Mouse (Mus musculus) heart, embryonic 11.5 days (tissue): Measurements from ENCODE around the gene Tcf25. TPM values are rescaled to one million over a fixed set of nuclear protein-coding genes. Genes with fewer than 3 reads are reported as not detected.

Source experiments
- ATAC-seq: fragments of 200-750 bp; cut with Nextera tagmentation; replicated peaks from 2 replicates; pipeline ENCODE4 v1.8.0; 2017; ENCODE audit warnings: moderate library complexity; ENCODE audit not compliant: insufficient number of reproducible peaks, low FRiP score, low TSS enrichment
- H3K27ac ChIP-seq: fragments of 300-500 bp; sonication (generic); 2 replicates; pipeline ENCODE4 v1.5.1; 2014; ENCODE audit warnings: mild to moderate bottlenecking, low read depth, low read length
- H3K27me3 ChIP-seq: fragments of 300-500 bp; sonication (generic); 2 replicates; pipeline ENCODE4 v1.6.1; 2014; ENCODE audit warnings: mild to moderate bottlenecking, low read length, mixed read lengths; ENCODE audit not compliant: control insufficient read depth, insufficient read depth
- H3K36me3 ChIP-seq: fragments of 300-500 bp; sonication (generic); 2 replicates; pipeline ENCODE4 v1.6.1; 2014; ENCODE audit warnings: mild to moderate bottlenecking, low read length, moderate library complexity, mixed read lengths; ENCODE audit not compliant: control insufficient read depth, insufficient read depth
- H3K4me1 ChIP-seq: fragments of 300-500 bp; sonication (generic); 2 replicates; pipeline ENCODE4 v1.6.1; 2014; ENCODE audit warnings: low read length; ENCODE audit not compliant: control insufficient read depth, insufficient read depth
- H3K4me2 ChIP-seq: fragments of 300-500 bp; sonication (generic); 2 replicates; pipeline ENCODE4 v1.6.1; 2014; ENCODE audit warnings: mild to moderate bottlenecking, moderate library complexity
- H3K4me3 ChIP-seq: fragments of 300-500 bp; sonication (generic); 2 replicates; pipeline ENCODE4 v1.5.1; 2014; ENCODE audit warnings: low read depth, low read length
- H3K9ac ChIP-seq: fragments of 300-500 bp; sonication (generic); 2 replicates; pipeline ENCODE4 v1.6.1; 2014; ENCODE audit warnings: mild to moderate bottlenecking, low read depth, low read length, moderate library complexity
- H3K9me3 ChIP-seq: fragments of 300-500 bp; sonication (generic); replicated peaks from 2 replicates; pipeline ENCODE4 v1.6.1; 2016; ENCODE audit warnings: low read length; ENCODE audit not compliant: control insufficient read depth
- WGBS: fragments of 180-500 bp; shearing (Covaris S2); extraction: QIAGEN DNeasy Blood & Tissue Kit; methylation state at CpG from one replicate; pipeline ENCODE4 v1.1.7; 2014; ENCODE audit not compliant: insufficient replicate concordance; 5-methylcytosine and 5-hydroxymethylcytosine counted together
- polyA plus RNA-seq: library from polyadenylated mRNA; unstranded; fragments of >200 nt; fragmentation: Nextera tagmentation; extraction: Ambion mirVana; gene quantifications from 2 replicates; pipeline ENCODE4 v1.2.1, GENCODE M21; 2014

Tcf25 gene
- polyA plus RNA-seq, 1 experiment from 2014 or later = 148 TPM

DNA sequence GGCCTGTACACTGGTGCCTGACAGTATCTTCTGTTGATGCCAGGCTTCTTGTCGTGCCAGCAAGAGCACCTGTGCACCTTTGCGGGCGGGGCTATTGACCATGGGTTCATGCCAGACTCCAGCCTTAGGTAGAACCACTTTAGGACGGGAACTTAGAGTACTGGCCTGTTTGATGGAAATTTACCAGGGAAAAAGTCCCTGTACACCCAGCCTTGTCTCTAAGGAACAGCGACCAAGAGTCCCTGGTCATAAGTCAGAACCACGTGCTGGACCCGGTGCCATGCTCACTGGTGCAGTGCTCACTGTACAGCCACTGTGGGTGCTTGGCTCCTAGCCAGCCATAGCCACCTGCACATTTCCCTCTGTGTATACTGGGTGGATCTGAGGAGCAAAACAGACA lies 15.5 kb downstream of the Tcf25 start:
- H3K27ac ChIP-seq = no peak overlapping the region
- no peak overlapping the region for H3K4me3 ChIP-seq
- no peak overlapping the region for H3K9ac ChIP-seq
- H3K4me1 ChIP-seq = no peaks in the 10 kb centered on the region
- no peaks in the 10 kb centered on the region for H3K9me3 ChIP-seq
- H3K4me2 ChIP-seq = no peak overlapping the region
- H3K27me3 ChIP-seq = no peaks in the 10 kb centered on the region
- ATAC-seq = no peak
- 91% methylated on average over 7 of the region's 7 CpGs for WGBS
- peaks cover 38% of the 10 kb centered on the region for H3K36me3 ChIP-seq

DNA sequence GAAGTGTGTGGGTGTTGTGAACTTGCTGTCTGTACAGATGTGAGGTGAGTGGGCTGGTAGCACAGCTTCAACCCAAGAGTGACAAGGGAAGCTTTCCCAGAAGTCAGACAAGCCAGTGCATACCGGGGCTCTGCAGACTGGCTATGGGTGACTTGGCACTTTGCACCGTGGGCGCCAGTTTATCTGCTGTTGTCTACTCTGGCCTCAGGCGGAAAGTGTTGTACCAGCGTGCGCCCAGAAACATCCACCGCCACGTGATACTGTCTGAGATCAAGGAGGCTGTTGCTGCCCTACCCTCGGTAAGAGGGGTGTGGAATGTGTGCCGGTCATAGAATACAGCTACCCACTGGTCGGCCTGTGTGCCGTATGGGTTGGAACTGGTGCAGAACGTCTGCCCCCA lies 24.8 kb downstream of the Tcf25 start:
- no peak for ATAC-seq
- WGBS = 90% methylated on average over 13 of the region's 13 CpGs
- no peaks in the 10 kb centered on the region for H3K4me1 ChIP-seq
- H3K9ac ChIP-seq = no peak overlapping the region
- peaks cover 53% of the 10 kb centered on the region for H3K36me3 ChIP-seq
- no peak overlapping the region for H3K27ac ChIP-seq
- no peaks in the 10 kb centered on the region for H3K9me3 ChIP-seq
- H3K27me3 ChIP-seq = no peaks in the 10 kb centered on the region
- no peak overlapping the region for H3K4me3 ChIP-seq
- H3K4me2 ChIP-seq = no peak overlapping the region

GRCm38 (mm10) chr8:123401936-123402335 lies 28.4 kb downstream of the Tcf25 start:
- H3K9me3 ChIP-seq = no peaks in the 10 kb centered on the region
- peaks cover 34% of the 10 kb centered on the region for H3K36me3 ChIP-seq
- no peak overlapping the region for H3K9ac ChIP-seq
- H3K4me3 ChIP-seq = no peak overlapping the region
- no peak overlapping the region for H3K27ac ChIP-seq
- ATAC-seq = no peak
- no peaks in the 10 kb centered on the region for H3K27me3 ChIP-seq
- H3K4me2 ChIP-seq = no peak overlapping the region
- no peaks in the 10 kb centered on the region for H3K4me1 ChIP-seq
- WGBS = 90% methylated on average over 9 of the region's 9 CpGs

- Histone ChIP-seq H3K4me2 (no peak overlapping the region), H3K4me1 (no peaks in the 10 kb centered on the region; the same call in 1 of the 2 replicates), H3K27ac (no peak overlapping the region), H3K27me3 (peaks cover 5% of the 10 kb centered on the region; the same call in 1 of the 2 replicates), H3K36me3 (peaks cover 30% of the 10 kb centered on the region), H3K9ac (no peak overlapping the region), H3K4me3 (no peak overlapping the region), H3K9me3 (no peaks in the 10 kb centered on the region)
- 92% methylated on average over 9 of the region's 9 CpGs for WGBS
- no peak for ATAC-seq
These were observed 29.3 kb downstream of the Tcf25 start for GRCm38 (mm10) chr8:123402730-123403326.

- no peak for ATAC-seq
- 57% methylated on average over 8 of the region's 8 CpGs for WGBS
- no peak overlapping the region for H3K4me2 ChIP-seq
- H3K9ac ChIP-seq = 0 out of 2 replicates have a peak overlapping the region, but pooled peaks have one; percentile 23
- no peak overlapping the region for H3K4me3 ChIP-seq
- peaks cover 17% of the 10 kb centered on the region; the same call in 1 of the 2 replicates for H3K36me3 ChIP-seq
- H3K9me3 ChIP-seq = no peaks in the 10 kb centered on the region
- H3K4me1 ChIP-seq = peaks cover 11% of the 10 kb centered on the region
- H3K27me3 ChIP-seq = peaks cover 7% of the 10 kb centered on the region; the same call in 1 of the 2 replicates
- H3K27ac ChIP-seq = no peak overlapping the region
These were observed 31.0 kb downstream of the Tcf25 start for GRCm38 (mm10) chr8:123404521-123404920.

GRCm38 (mm10) chr8:123406786-123407185 lies 33.2 kb downstream of the Tcf25 start, which contains the start of gene Mc1r:
Gene Mc1r, plus strand, starts transcription at chr8:123407107.
- Histone ChIP-seq H3K27me3 (peaks cover 23% of the 10 kb centered on the region), H3K27ac (no peak within 1 kb of the TSS), H3K36me3 (0 out of 2 replicates have a peak, but pooled peaks cover 7% of the 10 kb centered on the region), H3K9me3 (no peaks in the 10 kb centered on the region), H3K4me2 (0 out of 2 replicates have a peak within 1 kb of the TSS, but pooled peaks have one; percentile 24), H3K4me3 (no peak within 1 kb of the TSS), H3K9ac (no peak within 1 kb of the TSS), H3K4me1 (peaks cover 33% of the 10 kb centered on the region)
- no peak for ATAC-seq
- 17% methylated on average over 4 of the region's 4 CpGs for WGBS

- H3K27me3 ChIP-seq = peaks cover 32% of the 10 kb centered on the region
- H3K4me1 ChIP-seq = peaks cover 34% of the 10 kb centered on the region
- no peak for ATAC-seq
These were observed 34.1 kb downstream of the Tcf25 start for GRCm38 (mm10) chr8:123407612-123408011.

GRCm38 (mm10) chr8:123408586-123409544 lies 35.3 kb downstream of the Tcf25 start:
- Histone ChIP-seq H3K4me2 (peak overlapping the region; percentile 17; the same call in 1 of the 2 replicates), H3K27me3 (peaks cover 44% of the 10 kb centered on the region), H3K4me1 (peaks cover 34% of the 10 kb centered on the region), H3K9me3 (no peaks in the 10 kb centered on the region), H3K27ac (no peak overlapping the region; the same call in 1 of the 2 replicates), H3K36me3 (no peaks in the 10 kb centered on the region), H3K4me3 (no peak overlapping the region), H3K9ac (no peak overlapping the region)
- 59% methylated on average over 9 of the region's 9 CpGs for WGBS
- ATAC-seq = 0 out of 2 replicates have a peak, but pooled peaks have one; percentile 19

More at GRCm38 (mm10) chr8:123407612-123408011, 34.1 kb downstream of the Tcf25 start:
- Histone ChIP-seq H3K36me3 (0 out of 2 replicates have a peak, but pooled peaks cover under 1% of the 10 kb centered on the region), H3K4me3 (no peak overlapping the region), H3K9ac (no peak overlapping the region), H3K4me2 (no peak overlapping the region), H3K27ac (no peak overlapping the region), H3K9me3 (no peaks in the 10 kb centered on the region)
- 84% methylated on average over 13 of the region's 13 CpGs for whole genome bisulfite sequencing
